Mouse (Mus musculus): Measurements from ENCODE around the gene Myo10. TPM values are rescaled to one million over a fixed set of nuclear protein-coding genes. Genes with fewer than 3 reads are reported as not detected.

Myo10 gene
- polyA plus RNA-seq, 1 experiment from 2014 or later = 25.8 TPM

DNA sequence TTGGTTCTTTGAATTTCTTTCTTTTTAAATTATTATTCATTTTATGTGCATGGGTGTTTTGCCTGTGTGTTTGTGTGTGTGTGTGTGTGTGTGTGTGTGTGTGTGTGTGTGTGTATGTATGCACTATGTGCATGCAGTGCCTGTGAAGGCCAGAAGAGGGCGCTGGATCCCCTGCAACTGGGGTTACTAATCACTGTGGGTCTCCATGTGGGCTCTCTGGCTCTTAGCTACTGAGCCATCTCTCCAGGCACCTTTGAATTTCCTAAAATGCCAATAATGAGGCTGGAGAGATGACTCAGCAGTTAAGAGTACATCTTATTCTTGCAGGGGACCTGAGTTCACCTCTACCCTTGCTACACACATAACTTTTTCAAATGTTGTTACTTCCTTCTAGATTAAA lies 18.1 kb upstream of the Myo10 start:
- H3K36me3 ChIP-seq (ENCODE audit: insufficient read depth, low read length) = no peaks in the 10 kb centered on the region
- no peak for ATAC-seq (replicated peaks; ENCODE audit: low FRiP score, low read depth)
- 75% methylated on average over 1 of the region's 1 CpGs for WGBS

DNA sequence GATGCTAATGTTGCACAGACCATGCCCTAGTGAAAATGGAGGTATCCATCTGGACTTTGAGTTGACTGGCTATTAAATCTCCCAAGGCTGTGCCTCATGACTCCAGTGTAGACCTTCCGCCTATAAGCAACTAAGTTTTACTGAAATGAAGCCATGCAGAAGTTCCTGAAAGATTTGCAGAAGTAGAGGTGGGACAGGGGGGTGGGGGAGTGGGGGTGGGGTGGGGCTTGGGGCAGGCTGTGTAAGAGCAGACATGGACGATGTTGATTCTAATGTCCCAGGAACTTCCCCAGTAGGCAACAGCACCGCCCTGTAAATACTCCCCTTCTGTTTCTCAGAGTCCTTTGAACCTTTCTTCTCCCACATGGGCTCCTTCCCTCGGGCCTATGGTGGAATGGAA lies 16.9 kb upstream of the Myo10 start:
- Histone ChIP-seq H3K36me3 (ENCODE audit: insufficient read depth, low read length) (no peaks in the 10 kb centered on the region), H3K27ac (no peak overlapping the region), H3K27me3 (ENCODE audit: insufficient read depth, low read length) (no peaks in the 10 kb centered on the region), H3K4me2 (ENCODE audit: low read length) (no peak overlapping the region), H3K4me3 (replicated peaks; ENCODE audit: low read depth, low read length) (no peak overlapping the region), H3K4me1 (replicated peaks; ENCODE audit: insufficient read depth, low read length) (0 out of 2 replicates have a peak, but pooled peaks cover 3% of the 10 kb centered on the region), H3K9me3 (replicated peaks; ENCODE audit: low read length) (no peaks in the 10 kb centered on the region), H3K9ac (ENCODE audit: low read depth, low read length) (no peak overlapping the region)
- ATAC-seq (replicated peaks; ENCODE audit: low FRiP score, low read depth) (no peak), DNase-seq (ENCODE audit: low spot score) (no peak)
- no peak for TF ChIP-seq CTCF (IDR thresholded peaks at IDR 0.05; ENCODE audit: low read depth)
- WGBS = 74% methylated on average over 4 of the region's 4 CpGs

More for the DNA sequence above, 18.1 kb upstream of the Myo10 start:
- no peak overlapping the region for H3K9ac ChIP-seq (ENCODE audit: low read depth, low read length)
- H3K4me1 ChIP-seq (replicated peaks; ENCODE audit: insufficient read depth, low read length) = 0 out of 2 replicates have a peak, but pooled peaks cover 3% of the 10 kb centered on the region
- no peaks in the 10 kb centered on the region for H3K27me3 ChIP-seq (ENCODE audit: insufficient read depth, low read length)
- H3K27ac ChIP-seq = no peak overlapping the region
- no peak overlapping the region for H3K4me3 ChIP-seq (replicated peaks; ENCODE audit: low read depth, low read length)
- TF ChIP-seq CTCF (IDR thresholded peaks at IDR 0.05; ENCODE audit: low read depth) = no peak
- DNase-seq (ENCODE audit: low spot score) = no peak
- no peak overlapping the region for H3K4me2 ChIP-seq (ENCODE audit: low read length)
- H3K9me3 ChIP-seq (replicated peaks; ENCODE audit: low read length) = no peaks in the 10 kb centered on the region

DNA sequence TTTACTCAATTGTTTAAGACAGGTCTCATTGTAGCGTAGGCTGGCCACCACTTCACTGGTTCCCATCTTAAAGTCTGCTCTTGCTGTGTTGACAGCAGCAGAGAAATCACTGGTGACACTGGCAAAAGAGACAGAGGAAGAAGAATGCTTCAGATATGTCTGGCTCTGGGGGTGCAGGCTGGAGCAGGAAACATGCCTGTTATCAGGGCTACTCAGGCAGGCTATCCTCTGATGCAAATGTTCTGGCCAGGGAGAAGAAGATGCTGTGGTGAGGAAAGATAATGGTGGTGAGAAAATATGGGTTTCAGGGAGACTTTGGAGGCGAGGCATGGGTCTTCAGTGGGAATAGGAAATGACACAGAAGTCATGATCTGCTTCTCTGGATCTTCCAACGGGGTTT lies 13.6 kb upstream of the Myo10 start:
- Histone ChIP-seq H3K4me3 (replicated peaks; ENCODE audit: low read depth, low read length) (no peak overlapping the region), H3K9ac (ENCODE audit: low read depth, low read length) (no peak overlapping the region), H3K27ac (no peak overlapping the region), H3K9me3 (replicated peaks; ENCODE audit: low read length) (no peaks in the 10 kb centered on the region), H3K4me2 (ENCODE audit: low read length) (no peak overlapping the region), H3K36me3 (ENCODE audit: insufficient read depth, low read length) (no peaks in the 10 kb centered on the region), H3K4me1 (replicated peaks; ENCODE audit: insufficient read depth, low read length) (no peaks in the 10 kb centered on the region), H3K27me3 (ENCODE audit: insufficient read depth, low read length) (no peaks in the 10 kb centered on the region)
- ATAC-seq (replicated peaks; ENCODE audit: low FRiP score, low read depth) (no peak), DNase-seq (ENCODE audit: low spot score) (no peak)
- TF ChIP-seq CTCF (IDR thresholded peaks at IDR 0.05; ENCODE audit: low read depth) = no peak
- 58% methylated on average over 3 of the region's 3 CpGs for WGBS

DNA sequence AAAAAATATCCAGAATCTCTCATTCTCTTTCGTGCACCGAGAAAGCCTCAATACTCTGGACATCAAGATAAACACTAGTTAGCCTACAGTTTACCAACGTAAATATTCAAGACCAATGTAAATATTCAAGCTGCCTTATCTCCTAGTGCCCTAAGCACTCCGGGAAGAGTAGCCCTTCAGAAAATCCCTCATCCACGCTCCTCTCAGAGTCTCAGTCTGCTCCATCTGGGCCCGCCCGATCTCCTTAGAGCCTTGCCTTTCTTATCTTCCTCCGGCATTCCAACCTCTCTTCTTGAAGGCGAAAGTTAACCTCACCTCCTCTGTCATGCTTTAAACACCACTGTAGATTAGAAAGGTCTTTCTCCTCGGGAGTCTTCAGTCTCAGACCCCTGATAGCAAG lies 13.1 kb upstream of the Myo10 start:
- no peak overlapping the region for H3K4me3 ChIP-seq (replicated peaks; ENCODE audit: low read depth, low read length)
- no peak overlapping the region for H3K27ac ChIP-seq
- H3K9me3 ChIP-seq (replicated peaks; ENCODE audit: low read length) = no peaks in the 10 kb centered on the region
- no peak overlapping the region for H3K9ac ChIP-seq (ENCODE audit: low read depth, low read length)
- no peak for TF ChIP-seq CTCF (IDR thresholded peaks at IDR 0.05; ENCODE audit: low read depth)
- no peak for DNase-seq (ENCODE audit: low spot score)
- no peak overlapping the region for H3K4me2 ChIP-seq (ENCODE audit: low read length)
- WGBS = 70% methylated on average over 10 of the region's 10 CpGs
- no peaks in the 10 kb centered on the region for H3K36me3 ChIP-seq (ENCODE audit: insufficient read depth, low read length)
- no peak for ATAC-seq (replicated peaks; ENCODE audit: low FRiP score, low read depth)
- no peaks in the 10 kb centered on the region for H3K4me1 ChIP-seq (replicated peaks; ENCODE audit: insufficient read depth, low read length)
- H3K27me3 ChIP-seq (ENCODE audit: insufficient read depth, low read length) = no peaks in the 10 kb centered on the region

DNA sequence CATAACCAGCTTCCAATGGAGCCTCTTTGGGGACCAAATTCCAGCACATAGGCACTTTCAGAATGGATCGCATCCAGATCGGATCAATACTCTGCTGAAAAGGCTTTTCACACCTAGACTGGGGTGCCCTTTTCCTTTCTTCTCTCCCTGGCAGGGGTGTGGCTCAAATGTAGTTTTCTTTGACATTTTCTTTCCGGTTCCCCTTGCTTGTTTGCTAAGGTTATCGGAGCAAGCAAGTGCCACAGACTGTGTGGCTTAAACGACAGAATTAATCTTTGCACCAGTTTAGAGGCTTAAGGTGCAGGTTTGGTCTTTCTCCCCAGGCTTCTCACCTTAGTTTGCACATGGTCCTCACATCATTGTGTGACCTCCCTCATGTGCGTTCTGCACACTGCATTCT lies 11.1 kb upstream of the Myo10 start:
- Histone ChIP-seq H3K4me3 (replicated peaks; ENCODE audit: low read depth, low read length) (no peak overlapping the region), H3K9me3 (replicated peaks; ENCODE audit: low read length) (no peaks in the 10 kb centered on the region), H3K27ac (no peak overlapping the region), H3K9ac (ENCODE audit: low read depth, low read length) (no peak overlapping the region), H3K27me3 (ENCODE audit: insufficient read depth, low read length) (no peaks in the 10 kb centered on the region), H3K36me3 (ENCODE audit: insufficient read depth, low read length) (no peaks in the 10 kb centered on the region), H3K4me2 (ENCODE audit: low read length) (no peak overlapping the region), H3K4me1 (replicated peaks; ENCODE audit: insufficient read depth, low read length) (no peaks in the 10 kb centered on the region)
- no peak for ATAC-seq (replicated peaks; ENCODE audit: low FRiP score, low read depth)
- TF ChIP-seq CTCF (IDR thresholded peaks at IDR 0.05; ENCODE audit: low read depth) = no peak
- no peak for DNase-seq (ENCODE audit: low spot score)
- 81% methylated on average over 6 of the region's 6 CpGs for WGBS

GRCm38 (mm10) chr15:25620560-25620959 lies 1.8 kb upstream of the Myo10 start:
- Histone ChIP-seq H3K27ac (no peak overlapping the region), H3K36me3 (ENCODE audit: insufficient read depth, low read length) (no peaks in the 10 kb centered on the region), H3K4me3 (replicated peaks; ENCODE audit: low read depth, low read length) (no peak overlapping the region), H3K27me3 (ENCODE audit: insufficient read depth, low read length) (no peaks in the 10 kb centered on the region), H3K4me2 (ENCODE audit: low read length) (no peak overlapping the region), H3K9ac (ENCODE audit: low read depth, low read length) (no peak overlapping the region), H3K4me1 (replicated peaks; ENCODE audit: insufficient read depth, low read length) (peaks cover 19% of the 10 kb centered on the region), H3K9me3 (replicated peaks; ENCODE audit: low read length) (no peaks in the 10 kb centered on the region)
- WGBS = 56% methylated on average over 4 of the region's 4 CpGs
- no peak for TF ChIP-seq CTCF (IDR thresholded peaks at IDR 0.05; ENCODE audit: low read depth)
- ATAC-seq (replicated peaks; ENCODE audit: low FRiP score, low read depth) = no peak
- no peak for DNase-seq (ENCODE audit: low spot score)
